Mouse (Mus musculus) mouse trophoblast stem cell (cell line): ENCODE data around the gene Alkbh7.

Source experiments
- in situ Hi-C, 2 experiments: fragments of 300-500 bp; cut with MseI, MboI; formaldehyde crosslinking; loops; 2 replicates in 1 of 2; 3 replicates in 1 of 2; pipeline ENCODE4 v1.15.1; 2025

The Alkbh7 gene

DNA sequence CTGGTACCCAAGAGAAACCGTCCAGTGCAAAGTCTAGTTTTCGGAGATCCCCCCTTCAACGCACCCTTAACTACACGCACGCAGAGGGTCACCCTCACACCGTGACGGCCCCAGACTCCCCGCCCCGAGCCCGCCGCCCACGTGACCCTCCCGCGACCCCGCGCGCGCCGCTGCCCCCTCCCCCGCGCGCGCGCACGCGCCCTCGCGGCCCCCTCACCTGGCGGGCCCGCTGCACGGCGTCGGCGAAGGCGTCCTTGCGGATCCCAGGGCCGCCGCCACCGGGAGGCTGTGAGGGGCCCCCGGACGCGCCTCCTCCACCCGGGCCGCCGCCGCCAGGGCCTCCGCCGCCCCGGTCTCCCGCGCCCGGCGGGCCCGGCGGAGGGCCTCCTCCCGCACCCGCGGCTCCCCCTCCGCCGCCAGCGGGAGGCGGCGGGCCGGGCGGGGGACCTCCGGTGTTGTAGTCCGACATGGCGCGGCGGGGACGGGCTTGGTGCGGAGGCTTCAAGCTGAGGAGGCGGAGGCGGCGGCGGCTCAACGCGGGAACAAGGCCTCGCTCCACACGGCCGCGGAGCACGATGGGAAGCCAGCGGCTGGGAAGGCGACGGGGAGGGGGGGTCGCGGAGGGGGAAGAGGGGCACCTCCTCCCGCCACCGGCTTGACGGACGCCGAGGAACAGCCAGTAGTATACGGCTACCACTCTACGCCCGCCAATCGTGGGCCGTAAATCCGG is 34.0 kb downstream of the Alkbh7 start, which contains the start of gene Khsrp:
Gene Khsrp, minus strand, starts transcription at position 592 of the 730 bp plus-strand sequence.
- in situ Hi-C loops, result no loop called here

DNA sequence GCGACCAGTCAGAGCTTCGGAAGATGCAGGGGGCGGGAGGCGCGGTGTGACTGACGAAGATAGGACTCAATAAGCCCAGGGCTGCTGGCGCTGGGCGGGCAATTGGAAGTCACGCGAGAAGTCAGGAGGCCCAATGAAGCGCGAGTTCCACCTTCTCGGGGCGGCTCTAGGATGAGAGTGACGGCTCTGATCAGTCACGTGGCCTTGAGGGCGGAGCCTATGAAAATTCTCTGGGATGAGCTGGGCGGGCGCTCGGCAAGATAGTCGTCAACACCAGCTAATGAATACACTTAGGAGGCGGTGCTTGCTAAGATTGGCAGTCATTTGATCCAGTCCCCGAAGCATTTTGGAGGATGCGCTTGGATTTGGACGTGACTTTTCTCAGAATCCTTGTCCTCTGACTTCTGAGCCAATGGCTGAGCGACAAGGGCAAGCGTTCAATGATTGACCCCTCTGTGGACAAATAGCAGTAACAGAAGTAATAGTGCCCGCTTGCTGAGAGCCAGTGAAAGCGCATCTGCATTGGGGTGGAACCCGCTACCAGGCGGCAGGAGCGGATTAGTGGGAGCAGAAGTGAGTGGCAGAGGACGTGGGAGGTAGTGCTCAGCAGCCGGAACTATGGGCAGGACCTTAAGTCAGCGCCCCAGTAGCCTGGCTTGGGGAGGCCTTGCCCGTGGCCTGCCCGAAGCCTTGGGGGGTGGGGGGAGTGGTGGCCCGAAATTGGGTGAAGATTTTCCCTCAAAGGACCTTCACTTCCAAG is 34.7 kb downstream of the Alkbh7 start:
- in situ Hi-C loops, result no loop called here

DNA sequence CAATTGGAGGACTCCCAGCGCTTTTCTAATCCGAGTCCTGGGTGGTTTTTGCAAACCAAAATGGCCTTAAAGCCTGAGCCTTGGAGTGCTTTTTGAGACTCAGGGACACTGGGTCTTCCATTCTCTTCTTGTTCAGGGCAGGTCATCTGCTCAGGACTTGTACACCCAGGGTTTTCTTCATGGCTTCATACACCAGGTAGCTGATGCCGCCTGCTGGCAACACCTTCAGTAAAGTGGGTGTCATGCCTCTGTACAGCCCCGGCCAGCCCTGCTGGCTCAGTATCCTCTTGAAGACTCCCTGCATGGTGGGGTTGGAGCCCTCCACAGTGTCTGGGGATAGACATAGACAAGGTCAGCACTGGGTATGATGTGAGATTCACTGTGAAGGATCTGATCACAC is 35.7 kb downstream of the Alkbh7 start:
- in situ Hi-C loops, result no loop called here

DNA sequence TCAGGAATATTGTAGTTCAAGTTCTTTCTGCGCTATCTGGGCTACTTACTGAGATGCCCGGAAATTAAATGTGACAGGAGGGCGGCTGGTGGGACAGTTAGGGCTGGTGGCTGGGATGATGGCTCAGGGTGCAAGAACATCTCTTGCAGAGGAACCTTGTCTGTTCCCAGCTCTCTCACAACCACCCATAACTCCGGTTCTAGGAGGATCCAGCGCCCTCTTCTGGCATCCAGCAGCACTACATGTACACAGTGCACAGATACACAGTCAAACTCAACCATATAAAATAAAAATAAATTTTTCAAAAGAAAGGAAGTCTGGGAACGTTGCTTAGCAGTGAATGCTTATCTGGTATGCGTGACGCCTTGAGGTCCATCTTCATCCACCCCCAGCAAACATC is 41.8 kb downstream of the Alkbh7 start:
- in situ Hi-C loops, result no loop called here

DNA sequence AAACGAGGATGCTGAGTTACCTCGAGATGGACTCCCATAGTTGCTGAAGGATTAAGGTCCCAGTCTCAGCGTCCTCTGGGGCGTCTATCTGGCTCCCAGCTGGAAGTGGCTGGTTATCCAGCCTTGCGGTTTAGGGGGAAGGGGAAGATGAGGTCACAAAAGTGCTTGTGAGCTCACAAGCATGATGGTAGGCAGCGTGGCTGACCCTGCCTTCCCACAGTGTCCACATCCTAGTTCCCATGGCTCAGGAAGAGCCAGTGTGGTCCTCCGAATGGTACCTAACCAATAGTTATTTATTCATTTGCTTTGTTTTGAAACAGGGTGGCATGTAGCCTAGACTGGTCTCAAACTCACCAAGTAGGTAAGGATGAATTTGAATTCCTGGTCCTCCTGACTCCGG is 44.4 kb downstream of the Alkbh7 start, which contains the start of gene Slc25a41:
Gene Slc25a41, minus strand, starts transcription at position 101 of the 400 bp plus-strand sequence.
- in situ Hi-C loops, result no loop called here

DNA sequence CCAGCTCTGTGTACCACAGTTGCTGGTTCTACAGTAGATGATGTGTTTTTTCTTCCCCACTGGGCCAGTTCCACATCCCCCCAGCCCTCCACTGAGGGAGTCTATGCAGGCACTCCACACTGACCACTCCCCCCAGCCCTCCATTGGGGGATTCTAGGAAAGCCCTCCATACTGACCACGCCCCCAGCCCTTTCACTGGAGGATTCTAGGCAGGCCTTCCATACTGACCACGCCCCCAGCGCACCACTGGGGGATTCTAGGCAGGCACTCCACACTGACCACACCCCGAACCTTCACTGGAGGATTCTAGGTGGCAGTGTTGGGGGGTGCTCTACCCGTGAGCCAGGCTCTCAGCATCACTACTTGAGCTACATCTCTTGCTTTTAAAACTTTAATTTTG is 50.3 kb downstream of the Alkbh7 start:
- in situ Hi-C loops, result no loop called here

DNA sequence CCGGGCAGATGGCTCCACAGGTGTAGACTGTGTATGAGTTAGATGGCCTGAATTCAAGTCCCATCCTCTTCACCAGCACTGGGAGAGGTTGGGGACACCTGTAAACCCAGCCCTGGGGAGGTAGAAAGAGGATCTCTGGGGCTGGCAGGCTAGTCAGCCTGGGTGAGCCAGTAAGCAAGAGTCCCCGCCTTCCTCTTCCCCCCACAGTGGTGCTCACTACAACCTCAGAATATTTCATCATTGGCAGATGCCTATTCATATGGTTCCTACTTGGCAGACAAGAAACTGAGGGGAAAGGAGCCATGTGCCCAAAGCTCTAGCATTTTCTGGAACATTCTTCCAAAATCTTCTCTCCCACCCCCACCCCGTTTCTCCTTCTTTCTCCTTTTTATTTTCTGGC is 51.7 kb downstream of the Alkbh7 start:
- in situ Hi-C loops, result no loop called here
